Mouse (Mus musculus): ENCODE data around the gene Plek2.

- TF ChIP-seq CTCF (IDR thresholded peaks at IDR 0.05; ENCODE audit: borderline replicate concordance, insufficient read depth, low read length), result no peak
- TF ChIP-seq POLR2A (IDR thresholded peaks at IDR 0.05; ENCODE audit: low read depth, low read length), result peak; percentile 64
These were observed 5.1 kb upstream of the Plek2 start for GRCm38 (mm10) chr12:78911707-78912417.
